Mouse (Mus musculus) stomach, postnatal 0 days (tissue): Measurements from ENCODE around the gene Slco2a1.

ENCODE experiments used
- CTCF ChIP-seq: IDR thresholded peaks from 2 replicates; pipeline ENCODE4 v1.5.1; 2016; ENCODE audit warnings: antibody characterized with exemption, low read depth, mild to moderate bottlenecking, moderate library complexity
- EP300 ChIP-seq: optimal IDR thresholded peaks from 2 replicates; pipeline ENCODE3; 2016; ENCODE audit warnings: antibody characterized with exemption

GRCm38 (mm10) chr9:103032193-103032592 lies 43.7 kb downstream of the Slco2a1 start:
- TF ChIP-seq CTCF (no peak), EP300 (no peak)
